Mouse (Mus musculus) bone marrow macrophage, adult 2 months (primary cell): ENCODE measurements at regions not wholly inside any gene's neighbourhood (a gene's known extent, or its start where the extent isn't known, plus 50 kb on each side); places are given as distances from the start of the nearest gene placed in this dataset.

Experiments used
- CTCF ChIP-seq: IDR thresholded peaks from 2 replicates; pipeline ENCODE4 v1.5.1; 2012; ENCODE audit warnings: low read depth, mild to moderate bottlenecking, low read length, moderate library complexity
- POLR2A ChIP-seq: IDR thresholded peaks from 2 replicates; pipeline ENCODE4 v1.6.1; 2012; ENCODE audit warnings: mild to moderate bottlenecking, low read depth, low read length, borderline replicate concordance

GRCm38 (mm10) chr3:120786659-120787058 lies 384.8 kb downstream of the Rwdd3 start:
- TF ChIP-seq CTCF (no peak), POLR2A (no peak)
